Mouse (Mus musculus) adrenal gland, adult 10 weeks (tissue): Measurements from ENCODE around the gene Capn15. TPM values are rescaled to one million over a fixed set of nuclear protein-coding genes. Genes with fewer than 3 reads are reported as not detected.

Source experiments
- polyA plus RNA-seq: library from polyadenylated mRNA; stranded (reverse); fragments of 350-450 nt; fragmentation: Illumina TruSeq; extraction: RNeasy Lipid Tissue Mini Kit (QIAGEN cat#74804); gene quantifications from one replicate; pipeline ENCODE4 v1.2.3, GENCODE M21; 2014; ENCODE audit warnings: low read depth, low replicate concordance

Gene Capn15
- polyA plus RNA-seq: 0.41 TPM

GRCm38 (mm10) chr17:25985306-25986294 lies at the start of gene Capn15:
Capn15 (minus strand) TSS chr17:25985796.

GRCm38 (mm10) chr17:25951803-25952623 lies 33.6 kb downstream of the Capn15 start, which contains the start of gene A930017K11Rik:
A930017K11Rik (minus strand) TSS chr17:25952565.

GRCm38 (mm10) chr17:25944366-25945163 lies 41.0 kb downstream of the Capn15 start, which contains the start of the genes Pigq and Nhlrc4:
Pigq (minus strand) TSS chr17:25944936.
Nhlrc4 (minus strand) TSS chr17:25944961.

GRCm38 (mm10) chr17:25919144-25919785 lies 66.3 kb downstream of the Capn15 start, which contains the start of gene Rab40c:
Rab40c (minus strand) TSS chr17:25919727.

Other genes starting within 250 kb of the Capn15 start
- gene Mslnl, start 249.8 kb downstream of the Capn15 start, polyA plus RNA-seq: not detected
- gene Msln, start 231.4 kb downstream of the Capn15 start, polyA plus RNA-seq: not detected
- 3.4 TPM for gene Narfl, start 212.0 kb downstream of the Capn15 start, polyA plus RNA-seq
- 0.64 TPM for gene Haghl, start 200.1 kb downstream of the Capn15 start, polyA plus RNA-seq
- not detected for gene Ccdc78, start 199.2 kb downstream of the Capn15 start, polyA plus RNA-seq
- 0.52 TPM for gene Fam173a, start 192.9 kb downstream of the Capn15 start, polyA plus RNA-seq
- gene AC134908.4, start 190.1 kb downstream of the Capn15 start, polyA plus RNA-seq: 1.1 TPM
- 0.17 TPM for gene Metrn, start 188.7 kb downstream of the Capn15 start, polyA plus RNA-seq
- 15.0 TPM for gene Fbxl16, start 176.7 kb downstream of the Capn15 start, polyA plus RNA-seq
- gene Wdr24, start 162.2 kb downstream of the Capn15 start, polyA plus RNA-seq: 0.47 TPM
- gene Jmjd8, start 156.9 kb downstream of the Capn15 start, polyA plus RNA-seq: 3.6 TPM
- 8.2 TPM for gene Stub1, start 152.4 kb downstream of the Capn15 start, polyA plus RNA-seq
- not detected for gene Rhbdl1, start 148.5 kb downstream of the Capn15 start, polyA plus RNA-seq
- gene Gm20683, start 144.0 kb downstream of the Capn15 start, polyA plus RNA-seq: not detected
- gene Rhot2, start 140.9 kb downstream of the Capn15 start, polyA plus RNA-seq: 19.9 TPM
- 2.5 TPM for gene Wdr90, start 124.3 kb downstream of the Capn15 start, polyA plus RNA-seq
- gene Mcrip2, start 117.0 kb downstream of the Capn15 start, polyA plus RNA-seq: 5.5 TPM
- gene Mettl26, start 110.7 kb downstream of the Capn15 start, polyA plus RNA-seq: 24.4 TPM
- not detected for gene Wfikkn1, start 104.9 kb downstream of the Capn15 start, polyA plus RNA-seq
- 2.7 TPM for gene Rab40c, start 66.1 kb downstream of the Capn15 start, polyA plus RNA-seq
- 41.2 TPM for gene Pigq, start 40.9 kb downstream of the Capn15 start, polyA plus RNA-seq
- not detected for gene Nhlrc4, start 40.8 kb downstream of the Capn15 start, polyA plus RNA-seq
- not detected for gene A930017K11Rik, start 33.2 kb downstream of the Capn15 start, polyA plus RNA-seq
- gene Rab11fip3, start 83.8 kb upstream of the Capn15 start, polyA plus RNA-seq: 2.3 TPM
- gene Decr2, start 104.5 kb upstream of the Capn15 start, polyA plus RNA-seq: 24.1 TPM
- gene Nme4, start 109.8 kb upstream of the Capn15 start, polyA plus RNA-seq: not detected
- gene Tmem8, start 127.5 kb upstream of the Capn15 start, polyA plus RNA-seq: 0.99 TPM
- gene Mrpl28, start 137.7 kb upstream of the Capn15 start, polyA plus RNA-seq: 5.4 TPM
- gene Axin1, start 152.9 kb upstream of the Capn15 start, polyA plus RNA-seq: 26.3 TPM
- not detected for gene Pdia2, start 213.3 kb upstream of the Capn15 start, polyA plus RNA-seq
- 1.7 TPM for gene Rgs11, start 217.2 kb upstream of the Capn15 start, polyA plus RNA-seq
- 0.64 TPM for gene Arhgdig, start 222.0 kb upstream of the Capn15 start, polyA plus RNA-seq